Mouse (Mus musculus) G1E (cell line): ENCODE data around the gene Angptl8. TPM values are rescaled to one million over a fixed set of nuclear protein-coding genes. Genes with fewer than 3 reads are reported as not detected.

Experiments used
- ATAC-seq: 2 replicates; pipeline ENCODE4 v1.8.0; 2016; ENCODE audit warnings: mild to moderate bottlenecking; ENCODE audit not compliant: insufficient number of reproducible peaks, poor library complexity, low FRiP score, severe bottlenecking; ENCODE audit errors: extremely low read depth
- DNase-seq: peaks from one replicate; pipeline ENCODE4 v3.0.0; 2012; ENCODE audit warnings: low spot score
- H3K27me3 ChIP-seq: 2 replicates; pipeline ENCODE4 v1.6.1; 2012; ENCODE audit warnings: mild to moderate bottlenecking, low read length, inconsistent platforms; ENCODE audit not compliant: insufficient read depth
- H3K36me3 ChIP-seq: replicated peaks from 2 replicates; pipeline ENCODE3; 2012; ENCODE audit warnings: mild to moderate bottlenecking, inconsistent platforms
- H3K4me1 ChIP-seq: 2 replicates; pipeline ENCODE4 v1.6.1; 2012; ENCODE audit warnings: low read depth, low read length, inconsistent platforms, mixed read lengths; ENCODE audit not compliant: insufficient read depth
- H3K4me3 ChIP-seq: 2 replicates; pipeline ENCODE4 v1.5.1; 2012; ENCODE audit warnings: low read depth, mild to moderate bottlenecking, inconsistent platforms, low read length, moderate library complexity, mixed read lengths
- H3K9me3 ChIP-seq: replicated peaks from 2 replicates; pipeline ENCODE4 v1.6.1; 2012; ENCODE audit warnings: inconsistent platforms
- CTCF ChIP-seq: IDR thresholded peaks from 2 replicates; pipeline ENCODE4 v1.5.1; 2012; ENCODE audit warnings: low read depth, low read length, inconsistent platforms, mixed read lengths
- GATA1 ChIP-seq: IDR thresholded peaks from 2 replicates; pipeline ENCODE4 v1.6.1; 2012; ENCODE audit warnings: borderline replicate concordance, low read length, inconsistent platforms, mixed read lengths
- GATA2 ChIP-seq: IDR thresholded peaks from 2 replicates; pipeline ENCODE4 v1.6.1; 2012; ENCODE audit warnings: low read depth, low read length, inconsistent platforms, borderline replicate concordance
- POLR2AphosphoS5 ChIP-seq: IDR thresholded peaks from 2 replicates; pipeline ENCODE4 v1.6.1; 2012; ENCODE audit warnings: low read depth, low read length, inconsistent platforms; ENCODE audit not compliant: insufficient replicate concordance
- TAL1 ChIP-seq: conservative IDR thresholded peaks from 2 replicates; pipeline ENCODE4 v1.6.1; 2012; ENCODE audit warnings: low read depth, low read length, inconsistent platforms, mixed read lengths
- polyA plus RNA-seq: library from polyadenylated mRNA; stranded (reverse); fragments of >175 nt; gene quantifications from 2 replicates; pipeline ENCODE4 v1.2.3, GENCODE M21; 2012
- total RNA-seq, 2 experiments: library from RNA; stranded (forward) in 1 of 2; stranded (reverse) in 1 of 2; fragments of 200-1000 nt in 1 of 2; fragments of >200 nt in 1 of 2; fragmentation: Nextera tagmentation in 1 of 2; gene quantifications; 2 replicates each; pipeline ENCODE4 v1.2.3; 2014 to 2017

The Angptl8 gene
- total and polyA plus RNA-seq, 3 experiments: not detected

DNA sequence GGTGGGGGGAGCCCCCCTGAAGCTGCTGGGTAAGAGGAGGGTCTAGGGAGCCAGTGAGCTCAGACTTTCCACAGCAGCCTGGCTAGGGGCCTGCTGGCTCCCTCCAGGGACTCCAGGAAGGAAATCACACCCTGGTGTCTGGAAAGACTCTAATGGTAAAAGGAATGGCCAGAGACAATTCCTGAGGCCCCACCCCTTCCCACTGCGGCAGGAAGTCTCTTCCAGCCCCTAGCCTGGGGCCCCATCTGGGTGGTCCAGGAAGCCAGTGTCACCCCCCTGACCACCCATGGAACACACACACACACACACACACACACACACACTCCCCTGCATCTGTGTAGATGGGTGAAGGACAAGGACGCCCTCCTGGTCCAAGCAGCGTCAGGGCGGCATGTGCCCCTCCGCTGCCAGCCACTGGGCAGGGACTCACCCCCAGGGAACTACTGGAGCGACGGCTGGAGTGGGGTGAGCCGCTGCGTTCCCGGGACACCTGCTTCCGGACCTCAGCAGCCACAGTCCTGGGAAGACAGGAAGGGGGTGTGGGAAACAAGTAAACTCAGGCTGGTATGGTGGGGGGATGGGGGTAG, 11.5 kb downstream of the Angptl8 start:
- H3K27me3 ChIP-seq: no peaks in the 10 kb centered on the region
- H3K4me1 ChIP-seq: peaks cover 28% of the 10 kb centered on the region
- TF ChIP-seq GATA2 (no peak), CTCF (no peak), TAL1 (no peak), GATA1 (no peak), POLR2AphosphoS5 (no peak)
- H3K36me3 ChIP-seq: peaks cover 48% of the 10 kb centered on the region
- H3K4me3 ChIP-seq: no peak overlapping the region
- DNase-seq (no peak), ATAC-seq (no peak)
- no peaks in the 10 kb centered on the region for H3K9me3 ChIP-seq

DNA sequence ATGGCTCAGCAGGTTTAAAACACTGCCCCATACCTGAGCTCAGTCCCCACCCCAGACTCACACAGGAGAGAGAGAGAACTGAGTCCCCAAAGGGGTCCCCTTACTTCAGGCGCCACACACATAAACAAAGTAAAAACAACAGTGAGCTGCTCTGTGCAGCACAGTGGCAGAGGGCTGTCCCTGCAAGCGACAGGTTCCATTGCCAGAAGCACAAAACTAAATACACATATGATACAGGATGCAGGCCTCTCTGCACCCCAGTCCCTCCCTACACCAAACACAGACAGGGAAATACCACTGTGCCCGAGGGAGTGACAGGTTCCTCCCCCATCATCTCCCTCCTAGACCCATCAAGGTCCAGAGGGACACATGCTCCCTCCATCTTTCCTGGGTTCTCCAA, 12.1 kb downstream of the Angptl8 start:
- TF ChIP-seq TAL1 (no peak), CTCF (no peak), GATA2 (no peak), POLR2AphosphoS5 (no peak), GATA1 (no peak)
- H3K4me1 ChIP-seq: peaks cover 33% of the 10 kb centered on the region
- no peak for DNase-seq

DNA sequence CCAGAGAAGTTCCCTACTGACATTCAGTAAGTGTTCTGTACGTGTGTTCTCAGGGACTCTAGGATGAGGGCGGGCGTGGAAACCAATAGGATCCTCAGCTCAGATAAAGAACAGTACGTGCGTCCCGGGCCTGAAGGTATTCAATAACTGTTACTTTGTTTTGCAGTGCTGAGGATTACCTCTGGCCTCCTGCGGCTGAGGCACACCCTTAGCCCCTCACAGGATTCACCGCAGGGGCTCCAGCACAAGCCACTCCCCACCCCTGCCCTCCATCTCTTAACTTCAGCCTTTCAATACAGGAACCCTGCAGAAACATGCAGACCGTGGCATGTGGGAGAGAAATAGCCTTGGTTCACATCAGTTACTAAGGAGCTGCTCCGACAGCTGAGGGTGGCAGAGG, 12.6 kb downstream of the Angptl8 start:
- Histone ChIP-seq H3K4me3 (no peak overlapping the region), H3K36me3 (peaks cover 38% of the 10 kb centered on the region), H3K27me3 (no peaks in the 10 kb centered on the region), H3K9me3 (no peaks in the 10 kb centered on the region), H3K4me1 (peaks cover 36% of the 10 kb centered on the region)
- TF ChIP-seq GATA1: no peak
- TF ChIP-seq GATA2: no peak
- no peak for TF ChIP-seq POLR2AphosphoS5
- TF ChIP-seq CTCF: no peak
- no peak for TF ChIP-seq TAL1
- DNase-seq: no peak
- ATAC-seq: no peak

More for the DNA sequence above, 12.1 kb downstream of the Angptl8 start:
- ATAC-seq: no peak
- Histone ChIP-seq H3K9me3 (no peaks in the 10 kb centered on the region), H3K27me3 (no peaks in the 10 kb centered on the region), H3K36me3 (peaks cover 43% of the 10 kb centered on the region), H3K4me3 (no peak overlapping the region)

DNA sequence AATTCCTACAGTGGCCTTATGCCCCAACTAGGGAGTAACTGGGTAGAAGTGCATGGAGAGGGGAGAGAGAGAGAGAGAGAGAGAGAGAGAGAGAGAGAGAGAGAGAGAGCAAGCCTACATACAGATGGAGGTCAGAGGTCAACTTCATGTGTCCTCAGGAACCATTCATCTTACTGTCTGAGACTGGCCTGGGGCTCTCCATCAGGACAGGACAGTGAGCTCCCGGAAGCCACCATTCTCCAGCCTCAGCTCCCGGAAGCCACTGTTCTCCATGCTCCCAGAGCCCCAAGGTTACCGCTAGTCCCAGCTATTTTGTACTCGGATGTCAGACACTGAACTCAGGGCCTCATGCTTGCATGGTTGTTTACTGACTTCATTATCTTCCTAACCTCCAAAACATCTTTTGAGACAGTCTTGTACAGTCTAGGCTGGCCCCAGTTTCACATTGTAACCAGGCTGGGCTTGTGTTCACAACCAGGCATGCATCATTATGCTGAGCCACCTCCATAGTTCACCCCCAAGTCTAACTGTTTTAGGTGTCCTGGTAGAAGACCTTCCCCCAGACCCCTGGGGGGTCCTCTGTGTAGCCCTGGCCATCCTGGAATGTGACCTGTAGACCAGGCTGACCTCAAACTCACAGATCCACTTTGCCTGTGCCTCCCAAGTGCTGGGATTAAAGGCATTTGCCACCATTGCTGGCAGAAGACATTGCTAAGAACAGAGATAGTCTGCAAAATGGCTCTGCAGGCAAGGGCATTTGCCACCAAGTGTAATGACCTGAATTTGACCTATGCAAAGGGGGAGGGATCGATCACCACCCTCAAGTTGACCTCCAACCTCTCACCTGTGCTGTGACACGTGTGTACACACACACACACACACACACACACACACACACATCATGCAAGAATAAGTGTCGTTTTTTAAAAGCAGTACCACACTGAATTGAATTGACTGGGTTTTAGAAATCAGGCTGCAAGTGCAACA, 14.7 kb downstream of the Angptl8 start:
- TF ChIP-seq POLR2AphosphoS5 (no peak), GATA2 (no peak), CTCF (no peak), GATA1 (no peak), TAL1 (no peak)
- ATAC-seq (no peak), DNase-seq (no peak)
- Histone ChIP-seq H3K4me3 (no peak overlapping the region), H3K9me3 (no peaks in the 10 kb centered on the region), H3K4me1 (peaks cover 38% of the 10 kb centered on the region), H3K36me3 (peaks cover 21% of the 10 kb centered on the region), H3K27me3 (peaks cover 10% of the 10 kb centered on the region)

DNA sequence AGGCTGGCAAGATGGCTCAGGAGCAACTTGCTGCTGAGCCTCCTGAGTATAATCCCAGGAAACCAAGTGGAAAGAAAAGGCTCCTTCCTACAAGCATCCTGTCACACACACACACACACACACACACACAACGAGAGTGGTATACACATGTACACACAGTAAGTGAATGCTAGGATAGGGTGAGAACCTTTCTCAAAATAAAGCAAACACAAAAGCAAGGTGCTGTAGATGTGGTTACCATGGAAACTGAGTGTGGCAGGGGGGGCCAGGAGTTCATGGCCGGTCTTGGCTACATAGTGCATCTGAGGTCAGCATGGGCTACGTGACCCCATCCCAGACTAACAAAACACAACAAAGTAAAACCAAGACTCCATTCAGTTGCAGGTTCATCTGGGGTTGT, 15.8 kb downstream of the Angptl8 start:
- Histone ChIP-seq H3K9me3 (no peaks in the 10 kb centered on the region), H3K36me3 (peaks cover 10% of the 10 kb centered on the region), H3K4me1 (peaks cover 33% of the 10 kb centered on the region), H3K4me3 (no peak overlapping the region), H3K27me3 (peaks cover 21% of the 10 kb centered on the region)
- DNase-seq (no peak), ATAC-seq (no peak)
- TF ChIP-seq TAL1 (no peak), GATA2 (no peak), CTCF (no peak), POLR2AphosphoS5 (no peak), GATA1 (no peak)

DNA sequence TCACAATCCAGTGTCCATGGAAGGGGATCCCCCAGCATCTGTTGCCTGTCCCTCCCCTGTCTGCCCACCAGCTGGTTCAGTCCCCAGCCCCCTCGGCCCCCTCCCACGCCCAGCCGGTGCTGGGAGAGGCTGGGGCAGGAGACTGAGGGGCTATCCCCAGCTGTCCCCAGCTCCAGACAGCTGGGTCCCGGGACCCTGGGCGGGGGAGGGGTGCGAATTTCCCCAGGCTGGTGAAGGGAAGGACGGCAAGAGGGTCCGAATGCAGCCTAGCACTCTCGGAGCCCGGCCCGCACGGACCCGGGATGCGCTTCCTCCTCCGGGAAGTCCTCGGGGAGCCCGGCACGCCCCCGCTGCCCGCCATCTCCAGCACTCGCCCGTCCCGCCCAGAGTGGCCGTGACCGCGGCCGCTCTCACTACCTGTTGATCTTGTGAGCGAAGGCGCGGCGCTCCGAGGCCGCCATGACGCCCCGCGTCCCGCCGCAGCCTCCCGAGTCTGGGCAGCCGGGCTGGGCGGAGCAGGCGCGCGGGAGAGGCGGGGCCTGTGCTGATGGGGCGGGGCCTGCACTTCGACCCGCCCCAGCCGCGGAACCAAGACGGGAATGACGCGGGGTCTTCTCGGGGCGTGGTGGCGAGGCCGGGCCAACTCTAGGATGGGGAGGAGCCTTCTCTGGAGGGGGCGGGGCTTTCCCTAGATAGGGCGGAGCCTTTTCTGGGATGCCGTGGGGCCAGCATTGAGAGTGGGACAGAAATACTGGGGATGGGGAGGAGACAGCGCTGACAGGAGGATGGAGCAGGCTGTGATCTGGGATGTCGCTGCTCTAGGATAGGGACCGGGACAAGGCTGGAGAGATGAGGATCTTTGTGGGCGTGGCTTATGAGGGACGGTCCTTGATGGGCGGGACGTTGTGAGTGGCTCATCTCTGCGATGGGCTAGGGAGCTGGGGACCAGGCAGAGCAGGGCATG, 17.1 kb downstream of the Angptl8 start, which contains the start of gene Dock6:
Dock6 (minus strand) TSS at position 508 of the 964 bp plus-strand sequence.
- H3K36me3 ChIP-seq: no peaks in the 10 kb centered on the region
- H3K27me3 ChIP-seq: peaks cover 25% of the 10 kb centered on the region
- DNase-seq (peak; percentile 97), ATAC-seq (peak; percentile 92)
- TF ChIP-seq TAL1 (no peak), CTCF (no peak), GATA2 (no peak), POLR2AphosphoS5 (no peak)
- H3K4me3 ChIP-seq: peak within 1 kb of the TSS; percentile 86
- peaks cover 30% of the 10 kb centered on the region for H3K4me1 ChIP-seq
- no peaks in the 10 kb centered on the region for H3K9me3 ChIP-seq
